Mouse (Mus musculus) B cell, adult 2 months (primary cell): Measurements from ENCODE around the gene Olfr309.
"Not testable (repeated sequence)": the region's sequence is repeated elsewhere in the genome, so short reads cannot be mapped to it uniquely, and the experiment has no call there.

ENCODE experiments used
- DNase-seq, 2 experiments: peaks; one replicate each; pipeline ENCODE4 v3.0.0; 2022

Gene Olfr309

GRCm38 (mm10) chr7:86313608-86314007 is at the start of gene Olfr309:
TSS of gene Olfr309 (minus strand) at chr7:86313708.
- DNase-seq = no peak

DNA sequence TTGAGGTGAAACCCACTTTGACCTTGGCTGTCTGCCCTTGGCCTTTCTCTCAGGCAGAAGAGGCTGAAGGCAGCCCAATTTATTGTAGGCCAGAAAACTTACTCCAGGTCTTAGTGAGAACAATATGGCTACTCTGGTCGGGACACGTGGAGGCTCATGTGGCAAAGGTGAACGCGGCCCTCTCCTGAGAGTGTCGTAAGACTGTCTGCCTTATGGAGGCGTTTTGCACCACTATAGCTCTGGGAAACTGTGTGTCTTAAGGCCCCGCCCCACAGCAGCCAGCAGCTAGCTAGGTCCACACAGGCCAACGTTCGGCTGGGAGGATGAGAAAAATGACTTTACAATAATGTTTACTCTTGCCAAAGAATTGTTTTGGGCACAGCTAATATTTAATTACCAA is 32.8 kb upstream of the Olfr309 start:
- not testable (repeated sequence) for DNase-seq

GRCm38 (mm10) chr7:86344253-86344652 is 30.7 kb upstream of the Olfr309 start:
- no peak for DNase-seq

GRCm38 (mm10) chr7:86342881-86343565 is 29.5 kb upstream of the Olfr309 start:
- DNase-seq = no peak

GRCm38 (mm10) chr7:86337486-86337885 is 24.0 kb upstream of the Olfr309 start, which contains the start of gene Olfr307:
TSS of gene Olfr307 (minus strand) at chr7:86337586.
- no peak for DNase-seq

GRCm38 (mm10) chr7:86325530-86325929 is 12.0 kb upstream of the Olfr309 start, which contains the start of gene Olfr308:
TSS of gene Olfr308 (minus strand) at chr7:86325630.
- DNase-seq = no peak

GRCm38 (mm10) chr7:86321323-86321722 is 7.8 kb upstream of the Olfr309 start:
- no peak for DNase-seq

DNA sequence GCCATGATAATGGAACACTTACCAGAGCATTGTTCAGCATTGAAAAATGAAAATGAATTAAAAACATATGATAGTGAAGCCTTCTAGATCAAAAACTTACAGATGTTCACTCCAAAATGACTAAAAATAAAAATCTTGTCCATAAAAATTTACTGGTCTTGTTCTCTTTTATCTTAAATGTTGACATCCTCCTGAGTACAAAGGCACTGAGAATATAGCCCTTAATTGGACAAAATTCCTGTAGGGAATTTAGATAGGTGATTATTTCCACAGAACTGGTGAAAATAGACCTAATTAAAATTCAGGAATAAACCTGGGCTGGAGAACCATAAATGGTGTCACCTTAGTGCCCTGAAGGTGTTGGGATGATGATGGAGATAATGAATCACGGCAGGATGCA is 36.4 kb downstream of the Olfr309 start, which contains the start of gene Olfr310:
Olfr310 (minus strand) TSS at position 101 of the 400 bp plus-strand sequence.
- no peak for DNase-seq
